Mouse (Mus musculus): ENCODE data around the gene Ypel2. TPM values are rescaled to one million over a fixed set of nuclear protein-coding genes. Genes with fewer than 3 reads are reported as not detected.

Ypel2 gene
- total RNA-seq, 1 experiment from 2014 or later: 20.0 TPM

DNA sequence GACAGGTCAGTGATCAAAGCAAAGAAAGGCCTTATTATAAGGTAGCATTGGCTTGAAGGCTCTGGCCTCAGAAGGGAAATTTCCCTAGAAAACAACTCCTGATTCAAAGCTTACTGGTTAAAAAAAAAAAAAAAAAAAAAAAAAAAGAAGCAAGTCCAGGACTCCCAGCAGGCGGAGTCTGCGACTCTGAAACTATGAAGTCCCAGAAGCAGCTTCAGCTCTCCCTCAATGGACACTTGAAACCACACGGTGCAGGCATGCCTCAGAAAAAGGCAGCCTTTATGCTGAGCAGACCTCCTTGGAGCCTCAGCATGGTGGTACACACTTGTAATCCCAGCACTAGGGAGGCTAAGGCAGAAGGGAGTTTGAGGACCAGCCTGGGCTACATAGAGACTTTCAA is 97.9 kb downstream of the Ypel2 start:
- no peak for DNase-seq

DNA sequence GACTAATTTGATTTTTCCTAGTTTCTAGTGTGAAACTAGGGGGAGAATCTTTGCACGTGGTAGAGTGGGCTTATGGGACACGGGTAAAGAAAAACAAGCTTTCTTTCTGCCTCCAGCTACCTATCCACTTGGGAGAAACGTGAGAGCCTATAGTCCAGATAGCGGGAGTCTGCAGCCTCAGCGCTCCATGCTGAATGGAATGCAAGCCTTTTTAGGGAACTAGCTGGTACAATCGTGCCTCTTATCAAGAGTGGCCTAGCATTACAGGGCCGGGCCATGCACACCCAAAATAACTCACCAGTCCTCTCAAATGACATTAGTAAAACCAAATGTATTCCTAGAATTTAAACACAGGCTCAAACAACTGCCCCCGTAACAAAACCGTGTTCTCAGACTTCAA is 98.4 kb downstream of the Ypel2 start:
- no peak for DNase-seq

DNA sequence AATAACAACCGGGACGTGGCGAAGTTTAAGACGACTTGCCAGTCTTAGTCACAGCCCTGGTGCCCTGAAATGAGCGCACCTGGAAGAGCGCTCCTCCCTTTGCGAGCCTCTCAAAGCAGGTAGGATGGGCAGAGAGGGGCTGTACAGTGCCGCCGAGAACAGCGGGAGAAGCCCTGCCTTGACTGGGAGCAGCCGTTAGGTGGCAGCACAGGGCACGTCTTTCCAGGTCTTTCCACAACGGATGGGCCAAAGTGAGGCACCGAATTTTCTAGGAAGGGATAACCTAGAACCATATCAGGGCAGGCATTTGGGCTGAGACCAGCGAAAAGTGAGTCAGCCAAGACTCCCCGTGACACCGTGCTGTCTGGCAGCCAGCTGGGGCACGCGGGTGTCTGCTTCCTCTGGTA is 99.3 kb downstream of the Ypel2 start:
- DNase-seq: peak; percentile 91

DNA sequence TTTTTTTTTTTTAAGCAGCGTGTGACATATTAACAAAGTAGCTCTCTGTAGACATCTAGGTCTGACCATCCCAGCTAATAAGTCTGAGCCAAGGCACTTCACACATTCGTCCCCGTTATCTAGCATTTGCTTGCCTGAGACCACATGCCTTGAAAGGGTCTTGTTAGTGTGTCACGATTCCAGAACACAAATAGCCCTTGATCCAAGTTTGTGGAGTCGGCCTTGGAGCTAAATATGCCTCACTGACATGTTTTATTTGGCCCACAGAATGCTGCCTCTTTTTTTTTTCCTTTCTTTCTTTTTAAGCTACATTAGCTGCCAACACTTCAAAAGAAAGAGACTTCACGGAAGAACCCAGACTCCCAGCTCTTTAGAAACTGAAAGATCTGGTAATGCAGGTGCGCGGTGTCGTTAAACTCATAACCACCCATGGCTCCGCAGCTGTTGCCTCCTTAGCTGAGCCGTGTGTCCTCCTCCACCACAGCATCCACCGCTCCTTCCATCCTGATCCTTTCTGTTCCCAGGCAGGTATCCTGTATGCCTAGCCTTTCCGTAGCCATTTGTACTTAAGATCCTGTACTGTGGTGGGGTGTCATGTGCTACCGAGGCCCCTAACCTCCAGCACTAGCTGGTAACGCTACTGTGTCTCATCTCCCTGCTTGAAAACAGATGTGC is 100.4 kb downstream of the Ypel2 start:
- DNase-seq: peak; percentile 31

Other genes starting within 250 kb of the Ypel2 start
- gene Cltc, start 236.1 kb downstream of the Ypel2 start, total RNA-seq (2021): 236 and 237 TPM in 2 replicates
- gene Dhx40, start 186.0 kb downstream of the Ypel2 start, total RNA-seq (2021): 28.9 and 32.7 TPM in 2 replicates
- 5.3 and 6.8 TPM in 2 replicates for gene Gdpd1, start 80.4 kb upstream of the Ypel2 start, total RNA-seq (2021)
- 16.2 and 18.3 TPM in 2 replicates for gene Smg8, start 93.1 kb upstream of the Ypel2 start, total RNA-seq (2021)
- 5.4 and 6.2 TPM in 2 replicates for gene Prr11, start 115.0 kb upstream of the Ypel2 start, total RNA-seq (2021)
- 10.4 and 11.0 TPM in 2 replicates for gene Ska2, start 115.5 kb upstream of the Ypel2 start, total RNA-seq (2021)
- 18.0 and 19.0 TPM in 2 replicates for gene Trim37, start 133.4 kb upstream of the Ypel2 start, total RNA-seq (2021)

Measured in adrenal gland, postnatal 14 days (tissue).